8 mouse cellular contexts compared by ENCODE assay signal in the genomic region with DNA sequence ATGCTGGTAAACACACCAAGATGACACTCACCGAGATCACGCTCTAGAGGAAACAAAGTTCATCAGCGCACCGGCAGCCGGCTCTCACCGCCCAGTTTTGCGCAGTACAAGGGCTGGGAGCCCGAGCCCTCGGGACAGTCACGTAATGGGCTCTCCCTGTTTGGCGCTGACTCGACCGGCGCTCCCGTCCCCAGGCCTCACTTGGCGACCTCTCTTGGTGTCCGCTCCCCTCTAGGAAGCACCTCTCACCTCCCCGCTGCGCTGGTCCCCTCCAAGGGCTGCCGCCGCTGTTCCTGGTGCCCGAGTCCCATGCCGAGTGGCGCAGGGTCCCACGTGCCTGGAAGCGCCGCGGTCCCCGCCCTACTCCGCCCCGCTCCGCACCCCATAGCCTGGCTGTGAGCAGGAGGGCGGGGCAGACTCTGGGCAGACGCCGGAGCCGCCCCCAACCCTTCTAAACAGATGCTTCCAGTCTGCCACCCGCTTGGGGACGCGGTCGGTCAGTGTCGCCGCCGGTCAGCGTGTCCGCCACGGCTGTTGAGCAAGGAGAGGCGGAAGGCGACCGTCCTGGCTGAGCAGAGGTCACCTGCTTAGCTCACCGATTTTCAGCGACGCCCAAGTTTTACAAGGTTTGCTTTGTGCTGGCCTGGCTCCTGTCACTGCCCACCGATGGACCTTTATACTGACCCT. TPM values are rescaled to one million over a fixed set of nuclear protein-coding genes. Genes with fewer than 3 reads are reported as not detected.
DNase-seq lines count a peak whose midpoint lies in the region; ATAC-seq lines count a peak whose summit lies in the region.

No protein-coding gene starts in this region.

- no peaks in the 10 kb centered on the region for H3K36me3 ChIP-seq in forebrain, embryonic 13.5 days (ENCODE audit: poor library complexity, severe bottlenecking)

- peak overlapping the region; percentile 45 for H3K4me3 ChIP-seq in forebrain, embryonic 13.5 days

- peaks cover 65% of the 10 kb centered on the region for H3K27me3 ChIP-seq in forebrain, embryonic 13.5 days

- peak overlapping the region; percentile 78 for H3K4me2 ChIP-seq in forebrain, embryonic 13.5 days

- H3K27ac ChIP-seq in forebrain, embryonic 13.5 days: no peak overlapping the region

- peak overlapping the region; percentile 58 for H3K9ac ChIP-seq in forebrain, embryonic 13.5 days

- under 1% methylated on average over 53 of the region's 53 CpGs for WGBS in forebrain, embryonic 13.5 days

- ATAC-seq in forebrain, embryonic 13.5 days: peak; percentile 96

- peaks cover 18% of the 10 kb centered on the region for H3K4me1 ChIP-seq in forebrain, embryonic 13.5 days

- intact Hi-C loops in heart, postnatal 36 days (cut with DNase I): loop anchor here (1.0 to 2.0 kb wide), 2 partner anchors 19 to 39 kb away; no protein-coding TSS in a partner anchor

- no peaks in the 10 kb centered on the region for H3K9me3 ChIP-seq in forebrain, embryonic 13.5 days (replicated peaks)

- peak; percentile 48 for DNase-seq in B cell, adult 2 months
- DNase-seq in adrenal gland, adult 18-20 months (ENCODE audit: low spot score in 2 of 2): peak; percentile 66
- DNase-seq in heart, postnatal 36 days: peak; percentile 80 to 90
- DNase-seq in layer of hippocampus, postnatal 10 days (ENCODE audit: low spot score in 2 of 2): peak; percentile 41 to 62
- peak; percentile 90 to 93 for DNase-seq in lung, postnatal 4 days
- peak; percentile 87 for DNase-seq in retina, postnatal 1 day
- peak; percentile 77 for DNase-seq in urinary bladder, adult 2 months (ENCODE audit: low spot score)

RNA-seq across cellular contexts. Expression of a gene that starts 0.8 kb away (rescaled TPM):
- total RNA-seq in adrenal gland, adult 18-20 months (2021): 1 to 10 TPM; 1.7 to 4.7 TPM
- polyA plus RNA-seq in forebrain, embryonic 13.5 days (2015; fragmentation: Nextera tagmentation; extraction: Ambion mirVana): 0.24 TPM in 1 of 2 replicates, not detected in the other
- 10 to 100 TPM; 19.6 to 28.4 TPM for total RNA-seq in heart, postnatal 36 days (2021)
- 1 to 10 TPM; 1.2 to 2.2 TPM for total RNA-seq in layer of hippocampus, postnatal 10 days (2021)
- 8.6 and 8.7 TPM in 2 replicates for polyA plus RNA-seq in urinary bladder, adult 2 months (2012; rRNA removed)

RNA-seq across cellular contexts. Expression of a gene that starts 37.4 kb away (rescaled TPM):
- total RNA-seq in adrenal gland, adult 18-20 months (2021): 1 to 10 TPM; 3.1 to 5.4 TPM
- 1.4 and 1.5 TPM in 2 replicates for polyA plus RNA-seq in forebrain, embryonic 13.5 days (2015; fragmentation: Nextera tagmentation; extraction: Ambion mirVana)
- total RNA-seq in heart, postnatal 36 days (2021): 1 to 10 TPM; 4.3 to 4.7 TPM
- total RNA-seq in layer of hippocampus, postnatal 10 days (2021): 1 to 10 TPM; 4.0 TPM
- polyA plus RNA-seq in urinary bladder, adult 2 months (2012; rRNA removed): 11.6 and 12.8 TPM in 2 replicates
